Mouse (Mus musculus): ENCODE results near the gene Eci2. TPM values are rescaled to one million over a fixed set of nuclear protein-coding genes. Genes with fewer than 3 reads are reported as not detected.

Gene Eci2
- polyA plus RNA-seq, 1 experiment from 2014 or later: 152 TPM

GRCm38 (mm10) chr13:35020383-35020782 is 6.5 kb downstream of the Eci2 start:
- H3K4me3 ChIP-seq (ENCODE audit: low read depth, low read length): no peak overlapping the region
- no peak overlapping the region for H3K9ac ChIP-seq
- H3K4me2 ChIP-seq: no peak overlapping the region
- no peaks in the 10 kb centered on the region for H3K36me3 ChIP-seq (ENCODE audit: insufficient read depth)
- no peaks in the 10 kb centered on the region for H3K9me3 ChIP-seq (ENCODE audit: low read depth, low read length)
- DNase-seq: no peak
- 63% methylated on average over 3 of the region's 3 CpGs for WGBS
- no peaks in the 10 kb centered on the region for H3K27me3 ChIP-seq (ENCODE audit: insufficient read depth, low read length)
- no peaks in the 10 kb centered on the region for H3K4me1 ChIP-seq (ENCODE audit: insufficient read depth)
- no peak for ATAC-seq (ENCODE audit: insufficient read depth)
- no peak overlapping the region for H3K27ac ChIP-seq (ENCODE audit: low read depth)
- no peak for TF ChIP-seq CTCF (IDR thresholded peaks at IDR 0.05; ENCODE audit: low read depth)

- Histone ChIP-seq H3K4me1 (ENCODE audit: insufficient read depth) (no peaks in the 10 kb centered on the region), H3K36me3 (ENCODE audit: insufficient read depth) (no peaks in the 10 kb centered on the region), H3K27ac (ENCODE audit: low read depth) (no peak overlapping the region), H3K27me3 (ENCODE audit: insufficient read depth, low read length) (no peaks in the 10 kb centered on the region), H3K4me3 (ENCODE audit: low read depth, low read length) (no peak overlapping the region), H3K9me3 (ENCODE audit: low read depth, low read length) (no peaks in the 10 kb centered on the region), H3K4me2 (no peak overlapping the region), H3K9ac (no peak overlapping the region)
- DNase-seq (no peak), ATAC-seq (ENCODE audit: insufficient read depth) (no peak)
- no peak for TF ChIP-seq CTCF (IDR thresholded peaks at IDR 0.05; ENCODE audit: low read depth)
- 73% methylated on average over 7 of the region's 7 CpGs for WGBS
These were observed 7.9 kb downstream of the Eci2 start for GRCm38 (mm10) chr13:35018866-35019536.

- Histone ChIP-seq H3K4me1 (ENCODE audit: insufficient read depth) (no peaks in the 10 kb centered on the region), H3K9ac (no peak overlapping the region), H3K27ac (ENCODE audit: low read depth) (no peak overlapping the region), H3K9me3 (ENCODE audit: low read depth, low read length) (no peaks in the 10 kb centered on the region), H3K27me3 (ENCODE audit: insufficient read depth, low read length) (no peaks in the 10 kb centered on the region), H3K4me2 (no peak overlapping the region), H3K4me3 (ENCODE audit: low read depth, low read length) (no peak overlapping the region), H3K36me3 (ENCODE audit: insufficient read depth) (no peaks in the 10 kb centered on the region)
- 85% methylated on average over 6 of the region's 6 CpGs for WGBS
- DNase-seq (no peak), ATAC-seq (ENCODE audit: insufficient read depth) (no peak)
- TF ChIP-seq CTCF (IDR thresholded peaks at IDR 0.05; ENCODE audit: low read depth): no peak
These were observed 9.5 kb downstream of the Eci2 start for GRCm38 (mm10) chr13:35017392-35017791.

- no peak overlapping the region for H3K9ac ChIP-seq
- 96% methylated on average over 1 of the region's 1 CpGs for WGBS
- H3K9me3 ChIP-seq (ENCODE audit: low read depth, low read length): no peaks in the 10 kb centered on the region
- no peak for DNase-seq
- no peak overlapping the region for H3K4me3 ChIP-seq (ENCODE audit: low read depth, low read length)
- ATAC-seq (ENCODE audit: insufficient read depth): no peak
- no peaks in the 10 kb centered on the region for H3K27me3 ChIP-seq (ENCODE audit: insufficient read depth, low read length)
- no peak overlapping the region for H3K27ac ChIP-seq (ENCODE audit: low read depth)
- H3K4me2 ChIP-seq: no peak overlapping the region
- no peaks in the 10 kb centered on the region for H3K4me1 ChIP-seq (ENCODE audit: insufficient read depth)
- no peak for TF ChIP-seq CTCF (IDR thresholded peaks at IDR 0.05; ENCODE audit: low read depth)
- H3K36me3 ChIP-seq (ENCODE audit: insufficient read depth): no peaks in the 10 kb centered on the region
These were observed 10.8 kb downstream of the Eci2 start for GRCm38 (mm10) chr13:35016067-35016466.

- TF ChIP-seq CTCF (IDR thresholded peaks at IDR 0.05; ENCODE audit: low read depth): no peak
- H3K4me1 ChIP-seq (ENCODE audit: insufficient read depth): no peaks in the 10 kb centered on the region
- no peaks in the 10 kb centered on the region for H3K9me3 ChIP-seq (ENCODE audit: low read depth, low read length)
- H3K27me3 ChIP-seq (ENCODE audit: insufficient read depth, low read length): no peaks in the 10 kb centered on the region
- DNase-seq: peak; percentile 73
- no peak for ATAC-seq (ENCODE audit: insufficient read depth)
- H3K9ac ChIP-seq: no peak overlapping the region
- 41% methylated on average over 2 of the region's 2 CpGs for WGBS
- no peaks in the 10 kb centered on the region for H3K36me3 ChIP-seq (ENCODE audit: insufficient read depth)
- no peak overlapping the region for H3K27ac ChIP-seq (ENCODE audit: low read depth)
- no peak overlapping the region for H3K4me2 ChIP-seq
- H3K4me3 ChIP-seq (ENCODE audit: low read depth, low read length): no peak overlapping the region
These were observed 31.0 kb downstream of the Eci2 start for GRCm38 (mm10) chr13:34995925-34996324.

- peaks cover 10% of the 10 kb centered on the region for H3K36me3 ChIP-seq (ENCODE audit: insufficient read depth)
- ATAC-seq (ENCODE audit: insufficient read depth) (peak; percentile 96), DNase-seq (peak; percentile 97)
- peak overlapping the region; percentile 81 for H3K9ac ChIP-seq
- peak overlapping the region; percentile 94 for H3K27ac ChIP-seq (ENCODE audit: low read depth)
- H3K4me2 ChIP-seq: peak overlapping the region; percentile 67
- H3K4me1 ChIP-seq (ENCODE audit: insufficient read depth): no peaks in the 10 kb centered on the region
- WGBS: 1% methylated on average over 33 of the region's 33 CpGs
- peak overlapping the region; percentile 65 for H3K4me3 ChIP-seq (ENCODE audit: low read depth, low read length)
- no peaks in the 10 kb centered on the region for H3K27me3 ChIP-seq (ENCODE audit: insufficient read depth, low read length)
- TF ChIP-seq CTCF (IDR thresholded peaks at IDR 0.05; ENCODE audit: low read depth): no peak
- H3K9me3 ChIP-seq (ENCODE audit: low read depth, low read length): no peaks in the 10 kb centered on the region
These were observed 32.7 kb downstream of the Eci2 start for GRCm38 (mm10) chr13:34993983-34994811.

- peaks cover 16% of the 10 kb centered on the region for H3K36me3 ChIP-seq (ENCODE audit: insufficient read depth)
These were observed 33.3 kb downstream of the Eci2 start for GRCm38 (mm10) chr13:34993595-34993982.

More at GRCm38 (mm10) chr13:34993595-34993982, 33.3 kb downstream of the Eci2 start:
- peak; percentile 63 for DNase-seq
- Histone ChIP-seq H3K27me3 (ENCODE audit: insufficient read depth, low read length) (no peaks in the 10 kb centered on the region), H3K4me3 (ENCODE audit: low read depth, low read length) (peak overlapping the region; percentile 65), H3K27ac (ENCODE audit: low read depth) (peak overlapping the region; percentile 94), H3K9me3 (ENCODE audit: low read depth, low read length) (no peaks in the 10 kb centered on the region), H3K4me2 (peak overlapping the region; percentile 67), H3K9ac (peak overlapping the region; percentile 81), H3K4me1 (ENCODE audit: insufficient read depth) (no peaks in the 10 kb centered on the region)
- under 1% methylated on average over 22 of the region's 22 CpGs for WGBS
- TF ChIP-seq CTCF (IDR thresholded peaks at IDR 0.05; ENCODE audit: low read depth): no peak
- peak; percentile 72 for ATAC-seq (ENCODE audit: insufficient read depth)
